In the genomic region with DNA sequence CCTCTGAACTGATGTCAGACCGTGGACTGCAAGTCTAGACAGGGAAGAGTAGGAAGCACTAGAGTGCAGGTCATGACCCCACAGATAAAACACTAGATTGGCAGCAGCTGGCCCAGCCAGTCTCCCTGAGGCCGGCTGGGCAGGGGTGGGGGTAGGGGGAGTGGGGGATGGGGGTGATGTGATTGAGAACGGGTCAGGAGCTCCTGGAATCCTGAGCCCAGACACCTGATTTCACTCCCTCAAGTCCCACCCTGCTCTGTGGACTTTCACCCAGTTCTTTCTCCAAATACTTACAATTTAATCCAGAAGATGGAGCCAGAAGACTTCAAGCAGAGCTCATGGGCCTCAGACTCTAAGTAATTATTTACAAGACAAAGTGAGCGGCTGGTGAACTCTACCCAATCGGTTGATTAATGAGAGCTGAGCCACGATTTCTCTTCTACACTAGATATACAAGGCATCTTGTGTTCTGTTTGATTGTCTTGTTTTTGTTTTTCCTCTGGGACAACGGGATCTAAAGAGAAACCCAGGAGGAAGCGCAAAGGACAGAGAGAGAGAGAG, we compare ENCODE assay signal across 8 mouse cellular contexts. TPM values are rescaled to one million over a fixed set of nuclear protein-coding genes. Genes with fewer than 3 reads are reported as not detected.
A peak's percentile ranks its signal among the peaks of the same experiment; 100 is the strongest.
DNase-seq lines count a peak whose midpoint lies in the region; ATAC-seq and TF ChIP-seq lines count a peak whose summit lies in the region.

No protein-coding gene starts in this region.

- no peaks in the 10 kb centered on the region for H3K36me3 ChIP-seq in heart, postnatal 0 days (replicated peaks; ENCODE audit: control insufficient read depth, insufficient read depth, low read length)
- H3K36me3 ChIP-seq in limb, embryonic 11.5 days (ENCODE audit: control insufficient read depth, insufficient read depth, low read length), result no peaks in the 10 kb centered on the region
- no peaks in the 10 kb centered on the region for H3K36me3 ChIP-seq in neural tube, embryonic 13.5 days

- no peaks in the 10 kb centered on the region for H3K4me1 ChIP-seq in heart, postnatal 0 days (ENCODE audit: control insufficient read depth, insufficient read depth)
- no peaks in the 10 kb centered on the region for H3K4me1 ChIP-seq in limb, embryonic 11.5 days (ENCODE audit: control insufficient read depth, insufficient read depth, low read length)
- H3K4me1 ChIP-seq in neural tube, embryonic 13.5 days (replicated peaks), result peaks cover 13% of the 10 kb centered on the region

- peak; percentile 73 for DNase-seq in 3T3-L1 (ENCODE audit: low read depth, low spot score)
- no peak for DNase-seq in Patski (ENCODE audit: low read depth, low spot score)
- peak; percentile 67 for DNase-seq in heart, postnatal 0 days (ENCODE audit: low spot score)
- peak; percentile 51 for DNase-seq in limb, embryonic 11.5 days (ENCODE audit: low spot score)
- DNase-seq in T-cell, adult 2 months (ENCODE audit: low spot score), result no peak
- no peak for DNase-seq in layer of hippocampus, adult 11-12 months (ENCODE audit: low spot score)
- no peak for DNase-seq in layer of hippocampus, postnatal 36 days

- in situ Hi-C loops in Patski (cut with MboI; ENCODE audit: low pct_unique_long_range_greater_than_20kb), result loop anchor here (5.0 to 10.0 kb wide), 2 partner anchors 337 to 585 kb away; no protein-coding TSS in a partner anchor

- peak; percentile 76 for TF ChIP-seq CTCF in Patski (IDR thresholded peaks at IDR 0.05)
- peak; percentile 54 for TF ChIP-seq CTCF in heart, postnatal 0 days (IDR thresholded peaks at IDR 0.05; ENCODE audit: low read depth)

- ATAC-seq in Patski, result peak; percentile 79
- ATAC-seq in heart, postnatal 0 days (ENCODE audit: insufficient read depth, low read depth), result peak; percentile 75
- ATAC-seq in limb, embryonic 11.5 days (ENCODE audit: insufficient number of reproducible peaks, low FRiP score, low TSS enrichment, low read depth), result peak; percentile 37; the same call in 1 of the 2 replicates
- ATAC-seq in neural tube, embryonic 13.5 days (ENCODE audit: low read depth), result peak; percentile 70

- no peaks in the 10 kb centered on the region for H3K27me3 ChIP-seq in Patski
- H3K27me3 ChIP-seq in heart, postnatal 0 days (ENCODE audit: control insufficient read depth, insufficient read depth, low read length), result no peaks in the 10 kb centered on the region
- H3K27me3 ChIP-seq in limb, embryonic 11.5 days (ENCODE audit: control insufficient read depth, insufficient read depth, low read length), result no peaks in the 10 kb centered on the region
- H3K27me3 ChIP-seq in neural tube, embryonic 13.5 days, result peaks cover 8% of the 10 kb centered on the region; the same call in 1 of the 2 replicates

- no peaks in the 10 kb centered on the region for H3K9me3 ChIP-seq in heart, postnatal 0 days (replicated peaks; ENCODE audit: control insufficient read depth, low read length)
- no peaks in the 10 kb centered on the region for H3K9me3 ChIP-seq in limb, embryonic 11.5 days (ENCODE audit: control insufficient read depth, low read length)
- H3K9me3 ChIP-seq in neural tube, embryonic 13.5 days, result no peaks in the 10 kb centered on the region

- POLR2A ChIA-PET in Patski (lab: Charles Lee), result interaction anchor here (0.9 kb wide), 1 partner anchor 10 kb away, joined by 6 read pairs; no protein-coding TSS in a partner anchor

- H3K4me3 ChIP-seq in heart, postnatal 0 days (ENCODE audit: low read depth, low read length), result no peak overlapping the region
- H3K4me3 ChIP-seq in limb, embryonic 11.5 days (ENCODE audit: low read depth, low read length), result no peak overlapping the region
- no peak overlapping the region for H3K4me3 ChIP-seq in neural tube, embryonic 13.5 days

- no peak overlapping the region for H3K9ac ChIP-seq in heart, postnatal 0 days (replicated peaks; ENCODE audit: low read depth, low read length)
- H3K9ac ChIP-seq in limb, embryonic 11.5 days (ENCODE audit: low read length), result no peak overlapping the region
- H3K9ac ChIP-seq in neural tube, embryonic 13.5 days, result peak overlapping the region; percentile 44; the same call in 1 of the 2 replicates

- 0 out of 2 replicates have a peak overlapping the region, but pooled peaks have one; percentile 8 for H3K27ac ChIP-seq in heart, postnatal 0 days (ENCODE audit: low read depth)
- H3K27ac ChIP-seq in limb, embryonic 11.5 days (replicated peaks; ENCODE audit: low read depth, low read length), result no peak overlapping the region
- no peak overlapping the region for H3K27ac ChIP-seq in neural tube, embryonic 13.5 days (replicated peaks)

- CTCF ChIA-PET in Patski (lab: Charles Lee), result interaction anchor here (0.6 to 10.3 kb wide), 33 partner anchors 9 to 335 kb away, joined by 3 to 80 read pairs (median 4); partner anchors contain the start of gene Slc44a3

- 0 out of 2 replicates have a peak overlapping the region, but pooled peaks have one; percentile 3 for H3K4me2 ChIP-seq in heart, postnatal 0 days (ENCODE audit: low read depth, low read length)
- H3K4me2 ChIP-seq in limb, embryonic 11.5 days (ENCODE audit: low read depth, severe bottlenecking), result no peak overlapping the region
- H3K4me2 ChIP-seq in neural tube, embryonic 13.5 days, result peak overlapping the region; percentile 26; the same call in 1 of the 2 replicates

- 11% methylated on average over 8 of the region's 8 CpGs for WGBS in heart, postnatal 0 days
- WGBS in limb, embryonic 11.5 days, result 7% methylated on average over 8 of the region's 8 CpGs
- WGBS in neural tube, embryonic 13.5 days, result 3% methylated on average over 8 of the region's 8 CpGs

- no peak for TF ChIP-seq EP300 in heart, postnatal 0 days (IDR thresholded peaks at IDR 0.05; ENCODE audit: low read depth)

RNA-seq across cellular contexts. Expression of gene Slc44a3, which starts 7.7 kb away (rescaled TPM):
- 0.24 TPM for polyA plus RNA-seq in Patski (2021)
- total RNA-seq in heart, postnatal 0 days (2014; rRNA removed; ENCODE audit: low replicate concordance), result 1.5 and 6.0 TPM in 2 replicates
- polyA plus RNA-seq in heart, postnatal 0 days (2015; fragmentation: Nextera tagmentation; extraction: Ambion mirVana), result 0.79 and 1.3 TPM in 2 replicates
- 0.75 and 1.3 TPM in 2 replicates for polyA plus RNA-seq in limb, embryonic 11.5 days (2014; fragmentation: Nextera tagmentation; extraction: Ambion mirVana)
- 0.73 and 0.77 TPM in 2 replicates for polyA plus RNA-seq in neural tube, embryonic 13.5 days (2015; fragmentation: Nextera tagmentation; extraction: Ambion mirVana)
- total RNA-seq in layer of hippocampus, postnatal 36 days (2021), result not detected

Comparison
In these comparisons a context has a peak if more than half of its experiments do, and no peak if none do; other contexts are left out.
1. DNase-seq: peak in 3T3-L1 (single experiment), heart, postnatal 0 days (single experiment) and limb, embryonic 11.5 days (single experiment); none in Patski (single experiment), T-cell, adult 2 months (single experiment), layer of hippocampus, adult 11-12 months (single experiment) and layer of hippocampus, postnatal 36 days (0 of 2).
2. Peak in every context shown above with its lines, with median percentiles within 50 percentile points of each other: ATAC-seq.